21 mouse cellular contexts compared by ENCODE assay signal in genomic region chr11:62130191-62130590, GRCm38 (mm10).
A peak's percentile ranks its signal among the peaks of the same experiment; 100 is the strongest.
DNase-seq lines count a peak whose midpoint lies in the region; ATAC-seq lines count a peak whose summit lies in the region.
"Had no signal": no experiment of that assay in that cellular context is flagged by ENCODE, and none has a peak within 500 bp of the region (broad histone marks: within the 10 kb centered on the region; RNA-seq: fewer than 3 reads in every experiment).

No protein-coding gene starts in this region.

- H3K36me3 ChIP-seq in embryonic facial prominence, embryonic 11.5 days (replicated peaks; ENCODE audit: control insufficient read depth, insufficient read depth, low read depth, low read length): no peaks in the 10 kb centered on the region
- peaks cover 21% of the 10 kb centered on the region for H3K36me3 ChIP-seq in embryonic facial prominence, embryonic 10.5 days (replicated peaks)
- H3K36me3 ChIP-seq in hindbrain, embryonic 12.5 days: peaks cover 17% of the 10 kb centered on the region; the same call in 1 of the 2 replicates
- no peaks in the 10 kb centered on the region for H3K36me3 ChIP-seq in hindbrain, embryonic 16.5 days (ENCODE audit: control insufficient read depth, insufficient read depth, low read length)
- H3K36me3 ChIP-seq: intestine, embryonic 15.5 days had no signal

- no peak overlapping the region for H3K4me3 ChIP-seq in embryonic facial prominence, embryonic 11.5 days (ENCODE audit: low read depth, low read length)
- no peak overlapping the region for H3K4me3 ChIP-seq in embryonic facial prominence, embryonic 10.5 days
- H3K4me3 ChIP-seq in hindbrain, embryonic 12.5 days: no peak overlapping the region
- H3K4me3 ChIP-seq in hindbrain, embryonic 16.5 days (ENCODE audit: low read length): no peak overlapping the region
- H3K4me3 ChIP-seq: erythroblast, embryonic 14.5 days; forebrain, embryonic 15.5 days; intestine, embryonic 15.5 days; limb, embryonic 13.5 days; megakaryocyte, embryonic 14.5 days; myocyte had no signal

- ATAC-seq in embryonic facial prominence, embryonic 11.5 days (replicated peaks; ENCODE audit: insufficient number of reproducible peaks, low FRiP score, low TSS enrichment, low read depth): no peak
- peak; percentile 77 for ATAC-seq in hindbrain, embryonic 12.5 days (ENCODE audit: low FRiP score)
- no peak for ATAC-seq in hindbrain, embryonic 16.5 days
- ATAC-seq: forebrain, embryonic 15.5 days; intestine, embryonic 15.5 days had no signal

- no peaks in the 10 kb centered on the region for H3K27me3 ChIP-seq in embryonic facial prominence, embryonic 11.5 days (ENCODE audit: control insufficient read depth, insufficient read depth, low read length)
- H3K27me3 ChIP-seq in embryonic facial prominence, embryonic 10.5 days (replicated peaks; ENCODE audit: low read depth, poor library complexity, severe bottlenecking): no peaks in the 10 kb centered on the region
- H3K27me3 ChIP-seq in hindbrain, embryonic 12.5 days: no peaks in the 10 kb centered on the region; the same call in 1 of the 2 replicates
- H3K27me3 ChIP-seq in hindbrain, embryonic 16.5 days (replicated peaks; ENCODE audit: control insufficient read depth, insufficient read depth, low read length): no peaks in the 10 kb centered on the region
- H3K27me3 ChIP-seq: forebrain, embryonic 15.5 days; intestine, embryonic 15.5 days; limb, embryonic 13.5 days; megakaryocyte, embryonic 14.5 days had no signal

- no peak overlapping the region for H3K4me2 ChIP-seq in embryonic facial prominence, embryonic 11.5 days (ENCODE audit: low read depth, low read length)
- no peak overlapping the region for H3K4me2 ChIP-seq in hindbrain, embryonic 12.5 days (replicated peaks)
- H3K4me2 ChIP-seq in hindbrain, embryonic 16.5 days (ENCODE audit: low read length): no peak overlapping the region
- H3K4me2 ChIP-seq: forebrain, embryonic 15.5 days; intestine, embryonic 15.5 days; limb, embryonic 13.5 days had no signal

- no peaks in the 10 kb centered on the region for H3K4me1 ChIP-seq in embryonic facial prominence, embryonic 11.5 days (ENCODE audit: control insufficient read depth, insufficient read depth, low read length)
- H3K4me1 ChIP-seq in embryonic facial prominence, embryonic 10.5 days: peaks cover 12% of the 10 kb centered on the region
- H3K4me1 ChIP-seq in hindbrain, embryonic 12.5 days: 0 out of 2 replicates have a peak, but pooled peaks cover 9% of the 10 kb centered on the region
- H3K4me1 ChIP-seq in hindbrain, embryonic 16.5 days (ENCODE audit: control insufficient read depth, insufficient read depth, low read depth, low read length): no peaks in the 10 kb centered on the region
- H3K4me1 ChIP-seq: limb, embryonic 13.5 days had no signal

- H3K9me3 ChIP-seq in embryonic facial prominence, embryonic 11.5 days (replicated peaks; ENCODE audit: control insufficient read depth, low read length): no peaks in the 10 kb centered on the region
- H3K9me3 ChIP-seq in embryonic facial prominence, embryonic 10.5 days: no peaks in the 10 kb centered on the region
- H3K9me3 ChIP-seq in hindbrain, embryonic 12.5 days (replicated peaks): no peaks in the 10 kb centered on the region
- H3K9me3 ChIP-seq in hindbrain, embryonic 16.5 days (ENCODE audit: control insufficient read depth, low read length): no peaks in the 10 kb centered on the region
- H3K9me3 ChIP-seq: forebrain, embryonic 15.5 days; intestine, embryonic 15.5 days; limb, embryonic 13.5 days; megakaryocyte, embryonic 14.5 days had no signal

- H3K27ac ChIP-seq in embryonic facial prominence, embryonic 11.5 days (replicated peaks; ENCODE audit: low read depth, low read length): no peak overlapping the region
- no peak overlapping the region for H3K27ac ChIP-seq in embryonic facial prominence, embryonic 10.5 days (replicated peaks)
- no peak overlapping the region for H3K27ac ChIP-seq in hindbrain, embryonic 12.5 days
- H3K27ac ChIP-seq in hindbrain, embryonic 16.5 days (ENCODE audit: low read depth, low read length): no peak overlapping the region
- H3K27ac ChIP-seq: forebrain, embryonic 15.5 days; intestine, embryonic 15.5 days; limb, embryonic 13.5 days; liver, embryonic 14.5 days had no signal

- no peak overlapping the region for H3K9ac ChIP-seq in embryonic facial prominence, embryonic 11.5 days (replicated peaks; ENCODE audit: low read length)
- H3K9ac ChIP-seq in hindbrain, embryonic 12.5 days: no peak overlapping the region
- H3K9ac ChIP-seq in hindbrain, embryonic 16.5 days (ENCODE audit: low read depth, low read length): no peak overlapping the region
- H3K9ac ChIP-seq: forebrain, embryonic 15.5 days; intestine, embryonic 15.5 days; limb, embryonic 13.5 days; liver, embryonic 14.5 days had no signal

- DNase-seq in embryonic facial prominence, embryonic 11.5 days (ENCODE audit: low spot score): peak; percentile 1
- DNase-seq in embryonic facial prominence, embryonic 10.5 days (ENCODE audit: low spot score): no peak
- peak; percentile 15 for DNase-seq in 416B (ENCODE audit: low read depth)
- DNase-seq in embryo, embryonic 9.5 days (ENCODE audit: extremely low spot score): peak; percentile 27
- no peak for DNase-seq in adrenal gland, postnatal 10 days
- no peak for DNase-seq in gastrocnemius, adult 8-10 months (ENCODE audit: low spot score in 2 of 2)
- DNase-seq: adrenal gland, adult 8-10 months; cerebellum, adult 2 months; heart, postnatal 14 days; lung, postnatal 10 days; spleen, adult 18-20 months; thymus, adult 2 months had no signal

- WGBS in embryonic facial prominence, embryonic 11.5 days: 56% methylated on average over 3 of the region's 3 CpGs
- 54% methylated on average over 3 of the region's 3 CpGs for WGBS in embryonic facial prominence, embryonic 10.5 days
- 32% methylated on average over 3 of the region's 3 CpGs for WGBS in hindbrain, embryonic 12.5 days
- 11% methylated on average over 3 of the region's 3 CpGs for WGBS in hindbrain, embryonic 16.5 days

Comparison
In these comparisons a context has a peak if more than half of its experiments do, and no peak if none do; other contexts are left out.
1. DNase-seq: peak in embryonic facial prominence, embryonic 11.5 days (single experiment), 416B (single experiment) and embryo, embryonic 9.5 days (single experiment); none in embryonic facial prominence, embryonic 10.5 days (single experiment), adrenal gland, postnatal 10 days (single experiment) and gastrocnemius, adult 8-10 months (0 of 2).